Mouse (Mus musculus) embryo, embryonic 10.5 days (tissue): ENCODE measurements around the gene Mavs.
"Not testable (repeated sequence)": the region's sequence is repeated elsewhere in the genome, so short reads cannot be mapped to it uniquely, and the experiment has no call there.

Experiments
- DNase-seq: peaks from one replicate; pipeline ENCODE4 v3.0.0-alpha.2; 2015; ENCODE audit warnings: low spot score

Gene Mavs

GRCm38 (mm10) chr2:131211026-131211615 is 22.7 kb upstream of the Mavs start:
- no peak for DNase-seq

- no peak for DNase-seq
These were observed 20.1 kb upstream of the Mavs start for GRCm38 (mm10) chr2:131213773-131214172.

GRCm38 (mm10) chr2:131215941-131216858 is 17.7 kb upstream of the Mavs start:
- DNase-seq, result no peak

DNA sequence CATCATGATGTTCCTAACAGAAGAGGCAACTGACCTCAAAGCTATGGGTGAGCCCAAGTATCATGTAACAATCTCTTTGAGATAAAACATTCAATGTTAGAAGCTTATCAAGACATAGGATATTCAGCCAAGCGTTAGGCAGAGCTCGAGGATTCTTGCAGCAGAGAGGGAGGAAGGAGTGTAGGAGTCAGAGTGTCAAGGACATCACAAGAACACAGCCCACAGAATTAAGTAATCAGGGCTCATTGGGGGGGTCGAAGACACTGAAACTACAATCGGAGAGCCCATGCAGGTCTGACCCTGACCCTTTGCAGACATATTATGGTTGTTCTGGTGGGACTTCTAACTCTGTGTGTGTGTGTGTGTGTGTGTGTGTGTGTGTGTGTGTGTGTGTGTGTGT is 13.8 kb upstream of the Mavs start:
- DNase-seq, result no peak

DNA sequence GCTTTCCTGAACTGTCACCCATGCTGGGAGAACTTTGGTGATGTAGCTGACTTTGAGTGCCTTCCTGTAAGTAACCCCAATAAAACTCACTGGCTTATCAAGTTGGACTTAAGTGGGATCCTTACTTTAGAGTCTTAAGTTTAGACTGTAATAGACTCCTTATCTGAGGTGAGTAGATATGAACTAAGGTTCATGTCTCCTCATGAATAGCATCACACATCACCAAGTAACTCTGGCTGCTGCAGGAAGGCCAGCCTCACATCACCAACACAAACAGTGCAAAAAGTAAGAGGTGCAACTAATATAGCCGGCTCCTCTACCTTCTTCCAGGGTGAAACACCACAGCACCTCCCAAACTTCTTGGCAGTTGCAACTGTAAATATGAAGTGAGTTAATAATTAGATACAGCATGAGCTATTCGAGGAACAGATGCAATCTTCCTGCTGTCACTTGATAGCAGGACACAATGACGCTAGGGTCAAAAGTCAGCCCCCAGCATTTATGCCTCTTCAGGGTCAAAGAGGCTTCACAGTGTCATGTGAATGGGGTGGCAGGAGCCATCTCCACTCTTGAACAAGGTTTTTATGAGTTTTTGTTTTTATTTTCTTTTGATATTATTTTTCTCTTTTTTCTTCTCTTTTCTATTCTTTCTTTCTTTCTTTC is 11.9 kb upstream of the Mavs start:
- no peak for DNase-seq

DNA sequence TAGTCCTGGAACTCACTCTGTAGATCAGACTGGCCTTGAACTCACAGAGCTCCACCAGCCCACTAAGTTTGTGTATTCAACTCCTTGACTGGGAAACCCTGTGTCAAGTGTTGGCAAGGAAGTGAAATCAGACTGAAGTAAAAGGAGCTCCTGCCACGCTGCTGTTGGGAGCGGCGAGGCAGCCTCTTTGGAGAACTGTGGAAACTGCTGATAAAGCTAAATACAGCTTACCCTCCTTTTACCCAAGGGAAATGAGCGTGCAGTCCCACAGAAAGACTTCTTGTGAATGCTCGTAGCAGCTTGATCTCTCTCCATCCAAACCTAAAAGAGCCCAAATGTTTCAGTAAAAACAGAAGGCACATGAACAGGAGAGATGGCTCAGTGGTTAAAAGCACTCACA is 11.3 kb upstream of the Mavs start:
- no peak for DNase-seq

DNA sequence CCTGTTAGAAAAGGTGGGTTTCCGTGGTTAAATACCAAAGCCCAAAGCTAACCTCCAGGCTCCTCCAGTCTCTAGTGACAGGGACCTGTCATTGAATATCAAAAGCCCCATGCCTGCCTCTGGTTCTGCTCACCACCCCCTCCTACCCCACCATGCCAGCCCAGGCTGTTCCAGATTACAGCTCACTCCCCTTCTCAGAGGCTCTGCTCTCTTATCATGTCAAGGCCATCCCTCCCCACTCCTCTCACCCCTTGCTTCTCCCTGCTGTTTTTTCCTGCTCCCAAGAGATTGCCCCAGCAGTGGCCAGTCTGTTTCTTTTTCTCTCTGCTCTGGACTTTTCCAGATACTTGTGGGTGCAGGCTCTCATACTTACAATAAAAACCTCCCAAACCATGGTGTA is 10.3 kb upstream of the Mavs start:
- no peak for DNase-seq

GRCm38 (mm10) chr2:131225178-131225577 is 8.7 kb upstream of the Mavs start:
- DNase-seq, result no peak

GRCm38 (mm10) chr2:131226669-131227068 is 7.2 kb upstream of the Mavs start:
- DNase-seq, result not testable (repeated sequence)

- DNase-seq, result no peak
These were observed 6.6 kb upstream of the Mavs start for GRCm38 (mm10) chr2:131227243-131227642.

- DNase-seq, result no peak
These were observed 1.3 kb upstream of the Mavs start for GRCm38 (mm10) chr2:131232558-131232957.

DNA sequence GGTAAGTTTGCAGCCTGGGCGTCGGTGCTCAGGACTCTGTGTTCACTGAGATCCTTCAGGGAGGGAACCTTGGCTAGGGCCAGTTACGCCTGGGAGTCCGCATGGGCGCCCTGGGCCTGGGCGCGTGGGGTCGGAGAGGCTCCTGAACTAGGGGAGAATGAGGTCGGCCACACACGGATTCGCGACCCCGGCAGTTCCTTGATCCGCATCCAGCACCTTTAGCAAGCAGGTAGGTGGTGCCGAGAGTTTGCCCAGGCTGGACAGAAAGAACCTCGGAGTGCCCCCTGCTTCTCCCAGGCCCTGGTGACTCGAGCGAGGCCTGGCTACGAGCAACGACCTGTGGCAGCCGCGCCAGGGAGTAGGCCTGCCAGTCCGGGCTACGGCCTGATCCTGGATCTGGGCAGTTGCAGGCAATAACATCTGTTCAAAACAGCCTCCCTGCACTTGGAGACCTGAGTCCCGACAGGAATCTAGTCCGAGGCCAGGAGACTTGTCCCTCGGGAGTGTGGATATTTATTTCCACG is 326 bp downstream of the Mavs start:
- peak; percentile 32 for DNase-seq

GRCm38 (mm10) chr2:131234970-131235635 is 1.2 kb downstream of the Mavs start:
- DNase-seq, result no peak

GRCm38 (mm10) chr2:131242180-131242579 is 8.3 kb downstream of the Mavs start:
- no peak for DNase-seq

DNA sequence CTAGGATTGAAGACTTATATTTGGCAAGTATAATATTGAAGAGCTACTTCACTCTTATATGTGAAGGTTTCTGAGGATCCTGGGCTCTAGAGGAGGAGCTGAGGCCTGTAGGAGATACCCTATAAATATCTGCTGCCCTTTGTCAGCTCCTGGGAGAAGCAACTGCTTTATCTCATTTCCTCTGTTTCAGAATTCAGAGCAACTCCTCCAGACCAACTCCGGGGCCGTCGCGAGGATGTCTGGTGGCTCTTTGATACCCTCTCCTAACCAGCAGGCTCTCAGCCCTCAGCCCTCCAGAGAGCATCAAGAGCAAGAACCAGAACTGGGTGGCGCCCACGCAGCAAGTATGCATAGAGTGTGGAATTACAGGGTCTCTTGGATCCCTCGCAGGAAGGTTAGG is 9.1 kb downstream of the Mavs start:
- DNase-seq, result no peak

GRCm38 (mm10) chr2:131253681-131254328 is 19.9 kb downstream of the Mavs start:
- peak; percentile 83 for DNase-seq

GRCm38 (mm10) chr2:131254329-131254713 is 20.5 kb downstream of the Mavs start:
- no peak for DNase-seq

- DNase-seq, result peak; percentile 9
These were observed 21.9 kb downstream of the Mavs start for GRCm38 (mm10) chr2:131255738-131256137.

DNA sequence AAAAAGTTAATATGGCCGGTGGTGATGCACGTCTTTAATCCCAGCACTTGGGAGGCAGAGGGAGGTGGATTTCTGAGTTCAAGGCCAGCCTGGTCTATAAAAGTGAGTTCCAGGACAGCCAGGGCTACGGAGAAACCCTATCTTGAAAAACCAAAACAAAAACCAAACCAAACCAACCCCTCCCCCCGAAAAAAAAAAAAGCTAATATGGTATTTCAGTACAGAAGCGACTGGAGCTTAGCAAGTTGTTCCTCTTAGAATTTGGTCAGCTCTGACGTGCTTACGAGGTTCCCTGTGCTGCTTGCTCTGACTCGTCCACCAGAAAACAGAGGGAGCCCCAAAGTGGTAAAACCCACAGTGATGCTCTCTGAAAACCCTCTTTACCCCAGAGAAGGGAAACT is 24.8 kb downstream of the Mavs start:
- DNase-seq, result no peak

DNA sequence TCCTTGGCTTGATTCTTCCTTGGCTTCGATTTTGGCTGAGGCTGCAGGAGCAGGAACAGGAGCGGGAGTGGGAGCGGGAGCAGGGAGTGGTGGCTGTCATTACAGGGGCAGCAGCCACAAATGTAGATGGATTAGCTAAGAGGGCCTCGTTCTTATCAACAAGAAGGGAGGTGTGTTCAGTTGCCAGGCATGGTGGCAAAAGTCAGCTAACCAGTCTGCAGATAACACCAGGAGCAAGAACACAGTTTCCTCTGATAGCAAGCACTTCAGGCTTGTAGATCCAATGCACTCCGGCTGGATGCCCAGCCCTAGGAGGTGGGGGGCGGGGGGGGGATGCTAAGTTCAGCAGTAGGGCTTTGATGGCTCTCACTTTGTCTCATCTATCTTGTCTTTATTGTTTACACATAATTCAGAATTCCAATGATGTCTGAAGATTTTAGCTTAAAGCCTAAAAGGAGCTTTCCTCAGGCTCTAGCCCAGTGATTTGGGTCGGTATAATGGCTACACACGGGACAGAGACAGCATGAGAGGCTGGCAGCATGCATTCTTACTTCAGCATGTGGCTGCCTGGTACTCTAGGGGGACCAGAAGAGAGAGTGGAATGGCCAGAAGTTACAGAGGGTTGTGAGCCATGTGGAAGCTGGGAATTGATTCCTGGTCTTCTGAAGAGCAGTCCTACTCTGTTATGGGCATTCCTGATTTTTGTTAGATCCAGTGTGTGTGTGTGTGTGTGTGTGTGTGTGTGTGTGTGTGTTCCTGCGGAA is 26.9 kb downstream of the Mavs start:
- DNase-seq, result peak; percentile 22
